Mouse (Mus musculus) heart, embryonic 10.5 days (tissue): ENCODE data around the gene Mesp2. TPM values are rescaled to one million over a fixed set of nuclear protein-coding genes. Genes with fewer than 3 reads are reported as not detected.

Experiments used
- DNase-seq: peaks from one replicate; pipeline ENCODE4 v3.0.0-alpha.2; 2017; ENCODE audit warnings: low spot score
- H3K27ac ChIP-seq: fragments of 300-500 bp; sonication (generic); 2 replicates; pipeline ENCODE4 v1.5.1; 2016; ENCODE audit warnings: mild to moderate bottlenecking
- H3K27me3 ChIP-seq: fragments of 300-500 bp; sonication (generic); 2 replicates; pipeline ENCODE4 v1.6.1; 2016; ENCODE audit warnings: mild to moderate bottlenecking; ENCODE audit not compliant: poor library complexity, insufficient read depth, severe bottlenecking
- H3K36me3 ChIP-seq: fragments of 300-500 bp; sonication (generic); 2 replicates; pipeline ENCODE4 v1.6.1; 2016; ENCODE audit warnings: mild to moderate bottlenecking, moderate library complexity
- H3K4me1 ChIP-seq: fragments of 300-500 bp; sonication (generic); 2 replicates; pipeline ENCODE4 v1.6.1; 2016; ENCODE audit warnings: mild to moderate bottlenecking
- H3K4me3 ChIP-seq: fragments of 300-500 bp; sonication (generic); 2 replicates; pipeline ENCODE4 v1.5.1; 2016; ENCODE audit warnings: mild to moderate bottlenecking, moderate library complexity
- H3K9me3 ChIP-seq: fragments of 300-500 bp; sonication (generic); 2 replicates; pipeline ENCODE4 v1.6.1; 2016; ENCODE audit warnings: mild to moderate bottlenecking, moderate library complexity
- WGBS: fragments of 180-500 bp; shearing (Covaris S2); methylation state at CpG from one replicate; pipeline ENCODE4 v1.1.7; 2016; 5-methylcytosine and 5-hydroxymethylcytosine counted together
- polyA plus RNA-seq: library from polyadenylated mRNA; unstranded; fragments of >200 nt; fragmentation: Nextera tagmentation; extraction: Ambion mirVana; gene quantifications from 2 replicates; pipeline ENCODE4 v1.2.1, GENCODE M21; 2016

Gene Mesp2
- polyA plus RNA-seq, 1 experiment from 2014 or later: 0.48 TPM

DNA sequence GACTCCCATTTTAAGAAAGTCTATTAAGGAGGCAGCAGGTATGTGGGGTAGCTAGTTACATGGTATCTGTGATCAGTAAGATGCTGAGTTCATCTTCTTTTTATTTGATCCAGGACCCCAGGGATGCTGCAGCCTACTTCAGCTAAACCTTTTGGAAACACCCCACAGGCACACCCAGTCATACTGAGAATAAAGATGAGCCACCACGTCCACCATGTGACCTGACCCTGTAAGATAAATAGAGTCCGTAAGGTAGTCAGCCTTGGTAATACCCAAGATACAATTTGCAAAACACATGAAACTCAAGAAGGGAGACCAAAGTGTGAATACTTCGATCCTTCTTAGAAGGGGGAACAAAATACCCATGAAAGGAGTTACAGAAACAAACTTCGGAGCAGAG is 45.8 kb downstream of the Mesp2 start:
- Histone ChIP-seq H3K27ac (no peak overlapping the region), H3K4me3 (no peak overlapping the region), H3K36me3 (no peaks in the 10 kb centered on the region), H3K9me3 (no peaks in the 10 kb centered on the region), H3K4me1 (peaks cover 17% of the 10 kb centered on the region), H3K27me3 (no peaks in the 10 kb centered on the region)
- no peak for DNase-seq
- WGBS: 85% methylated on average over 4 of the region's 4 CpGs

DNA sequence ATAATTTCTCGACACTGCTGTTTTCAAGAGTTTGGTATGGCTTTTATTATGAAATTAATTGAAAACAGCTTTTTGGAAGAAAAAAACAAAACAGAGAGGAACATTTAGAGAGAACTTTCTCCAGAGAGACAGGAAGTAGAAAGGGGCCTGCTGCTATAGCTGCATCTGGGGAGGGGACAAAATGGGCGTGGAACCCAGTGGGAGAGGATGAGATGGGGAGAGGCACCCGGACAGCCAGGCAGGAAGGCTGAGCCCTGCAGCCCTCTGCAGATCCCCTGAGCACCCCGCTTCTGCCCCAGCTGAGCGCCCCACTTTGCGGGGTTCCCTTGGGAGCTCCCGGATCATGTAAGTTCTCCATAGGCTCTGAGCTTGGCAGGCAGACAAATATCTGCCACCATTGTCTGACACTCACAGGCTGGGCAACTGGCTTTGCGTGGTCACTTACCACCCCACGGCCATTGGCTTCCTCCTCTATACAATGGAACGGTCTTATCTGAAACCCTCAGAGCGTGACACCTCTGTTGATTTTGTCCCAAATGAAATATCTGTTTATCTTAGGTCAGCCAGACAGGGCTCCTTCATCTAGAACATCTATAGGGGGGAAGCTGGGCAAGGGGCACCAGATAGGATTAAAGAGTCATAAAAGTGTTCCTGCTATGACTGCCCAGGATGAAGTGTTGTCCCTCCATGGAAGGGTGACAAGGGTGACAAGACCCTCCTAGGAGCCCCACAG is 47.8 kb downstream of the Mesp2 start:
- DNase-seq: no peak
- no peaks in the 10 kb centered on the region for H3K36me3 ChIP-seq

DNA sequence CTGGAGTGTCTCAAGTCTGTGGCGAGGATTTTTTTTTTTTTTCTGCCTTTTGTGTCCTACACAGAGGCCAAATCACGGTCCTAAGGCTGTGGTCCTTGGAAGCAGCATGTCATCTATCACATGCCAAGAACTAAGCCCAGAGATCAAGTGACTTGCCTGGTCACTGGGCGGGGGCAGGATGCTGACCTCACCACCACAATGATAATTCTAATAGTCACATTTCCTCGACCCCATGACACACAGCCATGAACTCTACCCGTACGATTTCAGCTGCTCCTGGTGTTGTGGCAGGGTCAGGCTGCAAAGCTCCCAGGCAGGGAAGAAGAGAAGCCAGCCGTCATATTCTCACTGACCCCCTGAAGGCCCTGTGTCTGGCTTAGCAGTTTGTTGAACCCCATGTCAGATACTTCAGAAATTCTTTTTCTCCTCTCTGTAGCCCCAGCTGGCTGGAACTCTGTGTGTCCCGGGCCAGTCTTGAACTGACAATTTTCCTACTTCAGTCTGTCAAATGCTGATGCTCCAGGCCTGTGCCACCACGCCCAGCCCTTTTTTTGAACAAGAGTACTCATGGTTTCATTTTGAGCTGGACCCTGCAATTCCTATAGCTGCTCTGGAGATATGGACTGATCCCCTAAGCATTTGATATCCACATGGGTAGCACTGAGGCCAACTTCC is 48.6 kb downstream of the Mesp2 start:
- 0 out of 2 replicates have a peak, but pooled peaks cover 6% of the 10 kb centered on the region for H3K27me3 ChIP-seq
- 0 out of 2 replicates have a peak overlapping the region, but pooled peaks have one; percentile 0 for H3K27ac ChIP-seq
- no peak overlapping the region for H3K4me3 ChIP-seq
- 61% methylated on average over 9 of the region's 9 CpGs for WGBS
- H3K36me3 ChIP-seq: no peaks in the 10 kb centered on the region
- H3K9me3 ChIP-seq: no peaks in the 10 kb centered on the region
- DNase-seq: no peak
- peaks cover 28% of the 10 kb centered on the region for H3K4me1 ChIP-seq

More for the DNA sequence above, 47.8 kb downstream of the Mesp2 start:
- Histone ChIP-seq H3K4me1 (peaks cover 28% of the 10 kb centered on the region), H3K4me3 (no peak overlapping the region), H3K27me3 (0 out of 2 replicates have a peak, but pooled peaks cover 6% of the 10 kb centered on the region), H3K9me3 (no peaks in the 10 kb centered on the region), H3K27ac (0 out of 2 replicates have a peak overlapping the region, but pooled peaks have one; percentile 42)
- 51% methylated on average over 10 of the region's 11 CpGs for WGBS

DNA sequence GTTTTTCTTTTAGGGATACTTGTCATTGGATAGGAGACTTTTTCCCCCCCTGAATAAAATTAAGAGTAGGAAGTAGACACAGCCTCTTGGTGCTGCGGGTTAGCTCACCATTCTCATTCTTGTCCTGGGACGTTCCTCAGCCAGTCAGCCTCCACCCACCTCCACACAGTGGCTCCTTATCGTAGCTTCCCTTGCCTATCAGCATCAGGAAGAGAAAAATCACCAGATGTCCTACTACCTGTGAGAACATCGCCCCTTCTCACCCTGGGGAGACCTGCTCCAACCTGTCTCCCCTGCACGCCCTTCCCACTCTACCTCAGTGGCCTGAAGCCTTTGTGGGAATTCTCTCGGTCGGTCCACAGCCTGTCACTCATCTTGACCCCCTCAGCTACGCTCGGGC is 50.3 kb downstream of the Mesp2 start, which contains the start of gene Anpep:
TSS of gene Anpep (minus strand) at position 249 of the 400 bp plus-strand sequence.
- H3K4me1 ChIP-seq: peaks cover 28% of the 10 kb centered on the region
- no peak within 1 kb of the TSS for H3K4me3 ChIP-seq
- H3K27ac ChIP-seq: no peak within 1 kb of the TSS
- 64% methylated on average over 9 of the region's 9 CpGs for WGBS
- H3K27me3 ChIP-seq: 0 out of 2 replicates have a peak, but pooled peaks cover 6% of the 10 kb centered on the region
- H3K36me3 ChIP-seq: no peaks in the 10 kb centered on the region
- DNase-seq: no peak
- no peaks in the 10 kb centered on the region for H3K9me3 ChIP-seq

DNA sequence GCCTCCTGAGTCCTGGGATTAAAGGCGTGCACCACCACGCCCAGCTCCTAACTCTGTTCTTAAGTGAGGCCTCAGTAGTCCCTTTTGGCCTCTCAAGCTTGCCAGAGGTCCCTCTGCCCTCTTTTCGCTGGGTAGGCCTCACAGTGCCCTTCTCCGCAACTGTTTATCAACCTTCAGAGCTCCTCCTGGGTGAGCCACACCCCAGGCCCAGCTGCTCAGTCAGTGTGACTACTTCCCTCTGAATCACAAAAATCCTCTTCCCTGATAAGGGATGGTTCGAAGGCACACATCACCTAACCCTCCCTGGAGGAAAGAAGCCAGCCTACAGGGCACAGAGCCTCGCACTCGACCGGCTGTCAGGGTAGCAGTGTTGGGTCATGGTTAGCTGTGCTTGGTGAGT is 51.3 kb downstream of the Mesp2 start:
- Histone ChIP-seq H3K9me3 (no peaks in the 10 kb centered on the region), H3K27ac (no peak overlapping the region), H3K4me1 (peaks cover 28% of the 10 kb centered on the region), H3K36me3 (no peaks in the 10 kb centered on the region), H3K27me3 (0 out of 2 replicates have a peak, but pooled peaks cover 6% of the 10 kb centered on the region), H3K4me3 (no peak overlapping the region)
- WGBS: 74% methylated on average over 8 of the region's 8 CpGs
- DNase-seq: no peak

Other genes starting within 250 kb of the Mesp2 start
- not detected in 2 replicates for gene Rhcg, start 193.1 kb upstream of the Mesp2 start, polyA plus RNA-seq
- gene Ticrr, start 150.5 kb upstream of the Mesp2 start, polyA plus RNA-seq: 9.2 and 15.5 TPM in 2 replicates
- gene Kif7, start 95.0 kb upstream of the Mesp2 start, polyA plus RNA-seq: 3.8 and 5.2 TPM in 2 replicates
- not detected in 2 replicates for gene Plin1, start 77.8 kb upstream of the Mesp2 start, polyA plus RNA-seq
- 5.7 and 8.8 TPM in 2 replicates for gene Pex11a, start 67.6 kb upstream of the Mesp2 start, polyA plus RNA-seq
- gene Wdr93, start 67.6 kb upstream of the Mesp2 start, polyA plus RNA-seq: 4.7 and 10.0 TPM in 2 replicates
- 0.16 and 0.30 TPM in 2 replicates for gene Mesp1, start 16.9 kb upstream of the Mesp2 start, polyA plus RNA-seq
- gene Anpep, start 50.3 kb downstream of the Mesp2 start, polyA plus RNA-seq: 6.8 and 8.3 TPM in 2 replicates
- 37.7 and 41.3 TPM in 2 replicates for gene Ap3s2, start 109.9 kb downstream of the Mesp2 start, polyA plus RNA-seq
- 26.0 and 30.0 TPM in 2 replicates for gene Arpin, start 124.6 kb downstream of the Mesp2 start, polyA plus RNA-seq
- gene Zfp710, start 214.1 kb downstream of the Mesp2 start, polyA plus RNA-seq: 14.8 and 20.8 TPM in 2 replicates